Mouse (Mus musculus) olfactory bulb, adult 2 months (tissue): ENCODE results near the gene Shisa8.
A peak's percentile ranks its signal among the peaks of the same experiment; 100 is the strongest.

Experiments used
- CTCF ChIP-seq: fragments of 200-500 bp; IDR thresholded peaks from 2 replicates; pipeline ENCODE4 v1.5.1; 2012; ENCODE audit warnings: low read depth, mild to moderate bottlenecking, low read length, moderate library complexity; ENCODE audit not compliant: insufficient read depth
- POLR2A ChIP-seq: fragments of 200-500 bp; IDR thresholded peaks from 2 replicates; pipeline ENCODE4 v1.6.1; 2012; ENCODE audit warnings: mild to moderate bottlenecking, low read depth, low read length, moderate library complexity; ENCODE audit not compliant: insufficient read depth

DNA sequence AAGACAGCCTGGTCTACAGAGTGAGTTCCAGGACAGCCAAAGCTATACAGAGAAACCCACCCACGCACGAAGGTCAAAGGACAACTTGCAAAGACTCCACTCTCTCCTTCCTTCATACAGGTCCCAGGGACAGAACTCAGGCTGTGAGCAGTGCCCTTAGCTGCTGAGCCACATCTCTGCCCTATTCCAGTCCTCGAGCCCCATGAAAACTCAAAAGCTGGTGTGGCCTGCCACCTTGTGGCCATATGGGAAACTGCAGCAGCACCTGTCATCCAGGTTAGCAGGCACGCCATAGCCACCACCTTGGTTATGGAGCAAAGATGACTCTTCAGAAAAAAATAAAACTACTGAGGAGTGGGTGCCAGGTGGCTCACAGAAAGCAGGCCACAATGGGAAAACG is 23.9 kb upstream of the Shisa8 start:
- TF ChIP-seq POLR2A (no peak), CTCF (peak; percentile 91)
